Mouse (Mus musculus) small intestine, adult 2 months (tissue): ENCODE results near the gene Bpifb2.

Experiments used
- CTCF ChIP-seq: fragments of 200-500 bp; IDR thresholded peaks from 2 replicates; pipeline ENCODE4 v1.5.1; 2012; ENCODE audit warnings: low read depth, mild to moderate bottlenecking, control low read depth, inconsistent platforms, low read length, moderate library complexity, mixed read lengths; ENCODE audit not compliant: insufficient replicate concordance, insufficient read length; ENCODE audit errors: extremely low read depth
- POLR2A ChIP-seq: fragments of 200-500 bp; IDR thresholded peaks from 2 replicates; pipeline ENCODE4 v1.6.1; 2012; ENCODE audit warnings: low read depth, mild to moderate bottlenecking, control low read depth, inconsistent platforms, low read length, moderate library complexity

GRCm38 (mm10) chr2:153900088-153900487 lies 25.2 kb downstream of the Bpifb2 start, which contains the start of gene Bpifb6:
- TF ChIP-seq CTCF (no peak), POLR2A (no peak)
